Mouse (Mus musculus): Measurements from ENCODE around the gene Iqce.

GRCm38 (mm10) chr5:140731040-140731797 is 29.0 kb upstream of the Iqce start:
- TF ChIP-seq CTCF (IDR thresholded peaks at IDR 0.05; ENCODE audit: insufficient read depth, low read depth, low read length) (no peak), POLR2A (IDR thresholded peaks at IDR 0.05; ENCODE audit: insufficient read depth, low read depth, low read length) (no peak)
